Mouse (Mus musculus) cortical plate, adult 2 months (tissue): ENCODE results near the gene Igsf8.

Experiments used
- CTCF ChIP-seq: fragments of 200-500 bp; IDR thresholded peaks from 2 replicates; pipeline ENCODE4 v1.5.1; 2011; ENCODE audit warnings: mild to moderate bottlenecking, control low read depth, low read length; ENCODE audit not compliant: insufficient read depth; ENCODE audit errors: extremely low read depth
- POLR2A ChIP-seq: fragments of 200-500 bp; IDR thresholded peaks from 2 replicates; pipeline ENCODE4 v1.6.1; 2011; ENCODE audit warnings: mild to moderate bottlenecking, low read length, control low read depth; ENCODE audit not compliant: insufficient read depth; ENCODE audit errors: extremely low read depth

- peak; percentile 4; the same call in 1 of the 2 replicates for TF ChIP-seq POLR2A
- TF ChIP-seq CTCF, result peak; percentile 31; the same call in 1 of the 2 replicates
Measured at GRCm38 (mm10) chr1:172281522-172282254, 20.2 kb downstream of the Igsf8 start.
